Mouse (Mus musculus): ENCODE measurements around the gene Slc26a5. TPM values are rescaled to one million over a fixed set of nuclear protein-coding genes. Genes with fewer than 3 reads are reported as not detected.
A peak's percentile ranks its signal among the peaks of the same experiment; 100 is the strongest.

Gene Slc26a5
- polyA plus RNA-seq, 1 experiment: not detected

DNA sequence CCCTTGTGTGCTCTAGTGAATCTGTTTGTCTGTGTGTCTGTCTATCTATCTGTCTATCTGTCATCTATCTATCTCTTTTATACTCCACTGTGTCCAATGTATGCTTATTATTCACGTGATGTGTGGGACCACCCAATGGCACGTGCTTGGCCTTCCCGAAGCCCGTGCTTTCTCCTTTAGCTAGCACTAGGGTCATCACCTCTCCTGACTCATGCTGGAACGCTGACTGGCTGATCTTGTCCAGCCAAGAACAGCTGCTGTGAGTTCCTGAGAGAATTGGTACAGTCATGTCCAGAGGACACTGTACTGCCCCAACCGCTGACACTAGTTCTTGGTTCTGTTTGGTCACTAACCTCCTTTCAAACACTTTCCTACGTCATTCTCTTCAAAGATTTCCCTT is 6.8 kb downstream of the Slc26a5 start:
- H3K27ac ChIP-seq (ENCODE audit: insufficient read depth, low read length): no peak overlapping the region
- H3K27me3 ChIP-seq (ENCODE audit: control insufficient read depth, insufficient read depth, low read length, poor library complexity, severe bottlenecking): no peaks in the 10 kb centered on the region
- H3K4me1 ChIP-seq (ENCODE audit: control insufficient read depth, insufficient read depth, low read length): no peaks in the 10 kb centered on the region
- no peaks in the 10 kb centered on the region for H3K36me3 ChIP-seq (ENCODE audit: control insufficient read depth, insufficient read depth, low read length, poor library complexity, severe bottlenecking)
- H3K4me3 ChIP-seq (ENCODE audit: low read depth, low read length): no peak overlapping the region
- TF ChIP-seq EP300 (IDR thresholded peaks at IDR 0.05; ENCODE audit: insufficient read depth, low read depth, low read length): no peak
- TF ChIP-seq POLR2A (IDR thresholded peaks at IDR 0.05; ENCODE audit: insufficient read depth, low read length): no peak
- TF ChIP-seq CTCF (IDR thresholded peaks at IDR 0.05; ENCODE audit: low read depth, low read length): no peak
- no peaks in the 10 kb centered on the region for H3K9me3 ChIP-seq (replicated peaks; ENCODE audit: control insufficient read depth, insufficient read depth, low read length, poor library complexity, severe bottlenecking)
- H3K9ac ChIP-seq (ENCODE audit: low read depth, poor library complexity, severe bottlenecking): no peak overlapping the region

DNA sequence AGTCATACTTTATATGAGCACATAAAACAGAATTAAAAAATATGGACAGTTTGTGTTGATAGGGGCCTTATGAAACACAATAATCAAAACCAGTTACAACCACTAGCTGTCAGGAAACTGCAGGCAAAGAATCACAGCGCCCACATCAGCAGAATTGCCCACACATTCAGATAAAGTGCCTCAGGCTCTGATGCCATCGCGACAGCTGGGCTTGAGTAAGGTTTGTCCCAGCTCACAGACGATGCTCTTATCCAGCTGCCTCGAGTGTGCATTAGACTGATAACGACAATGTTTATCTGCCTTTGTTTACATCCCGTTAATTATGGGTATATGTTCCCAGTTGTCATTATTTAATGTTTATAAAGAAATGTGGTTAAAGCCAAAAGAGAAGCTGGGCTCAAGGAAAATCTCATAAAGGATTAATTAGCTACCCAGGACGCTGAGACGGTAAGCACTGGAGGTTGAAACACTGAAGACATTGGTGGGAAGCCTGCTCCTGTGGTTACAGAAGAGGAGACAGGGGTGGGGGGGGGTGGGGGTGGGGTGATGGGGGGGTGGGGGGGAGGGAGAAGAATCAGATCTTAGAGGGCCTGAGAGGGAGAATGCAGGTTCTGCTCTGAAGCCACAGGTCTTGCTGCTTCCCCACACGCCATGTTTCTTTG is 13.6 kb downstream of the Slc26a5 start:
- Histone ChIP-seq H3K4me1 (ENCODE audit: control insufficient read depth, insufficient read depth, low read length) (no peaks in the 10 kb centered on the region), H3K9me3 (replicated peaks; ENCODE audit: control insufficient read depth, insufficient read depth, low read length, poor library complexity, severe bottlenecking) (no peaks in the 10 kb centered on the region), H3K4me3 (ENCODE audit: low read depth, low read length) (no peak overlapping the region), H3K27ac (ENCODE audit: insufficient read depth, low read length) (no peak overlapping the region), H3K27me3 (ENCODE audit: control insufficient read depth, insufficient read depth, low read length, poor library complexity, severe bottlenecking) (no peaks in the 10 kb centered on the region), H3K9ac (ENCODE audit: low read depth, poor library complexity, severe bottlenecking) (no peak overlapping the region), H3K36me3 (ENCODE audit: control insufficient read depth, insufficient read depth, low read length, poor library complexity, severe bottlenecking) (no peaks in the 10 kb centered on the region)
- TF ChIP-seq POLR2A (IDR thresholded peaks at IDR 0.05; ENCODE audit: insufficient read depth, low read length) (no peak), EP300 (IDR thresholded peaks at IDR 0.05; ENCODE audit: insufficient read depth, low read depth, low read length) (no peak), CTCF (IDR thresholded peaks at IDR 0.05; ENCODE audit: low read depth, low read length) (no peak)

DNA sequence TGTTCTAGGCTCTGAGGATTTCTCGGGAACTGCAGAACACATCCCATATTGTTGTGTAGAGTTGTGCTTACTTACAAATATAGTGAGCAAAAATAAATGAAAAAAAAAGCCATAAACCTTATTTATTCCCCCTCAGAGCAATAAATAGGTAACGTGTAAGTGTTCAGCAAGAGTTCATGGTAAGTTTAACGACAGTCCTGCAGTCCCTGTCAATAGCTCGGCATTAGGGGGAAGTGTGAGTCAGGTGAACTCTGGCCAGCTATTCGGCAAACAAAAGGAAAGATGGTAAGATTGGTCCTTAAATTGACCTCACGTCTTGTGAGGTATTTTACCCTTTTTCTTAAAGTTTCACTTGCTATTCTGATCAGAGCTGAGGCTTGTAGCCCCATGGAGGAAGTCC is 18.0 kb downstream of the Slc26a5 start:
- Histone ChIP-seq H3K9ac (ENCODE audit: low read depth, poor library complexity, severe bottlenecking) (no peak overlapping the region), H3K27me3 (ENCODE audit: control insufficient read depth, insufficient read depth, low read length, poor library complexity, severe bottlenecking) (no peaks in the 10 kb centered on the region), H3K36me3 (ENCODE audit: control insufficient read depth, insufficient read depth, low read length, poor library complexity, severe bottlenecking) (no peaks in the 10 kb centered on the region), H3K4me3 (ENCODE audit: low read depth, low read length) (no peak overlapping the region), H3K27ac (ENCODE audit: insufficient read depth, low read length) (no peak overlapping the region), H3K4me1 (ENCODE audit: control insufficient read depth, insufficient read depth, low read length) (no peaks in the 10 kb centered on the region), H3K9me3 (replicated peaks; ENCODE audit: control insufficient read depth, insufficient read depth, low read length, poor library complexity, severe bottlenecking) (no peaks in the 10 kb centered on the region)
- no peak for TF ChIP-seq POLR2A (IDR thresholded peaks at IDR 0.05; ENCODE audit: insufficient read depth, low read length)
- TF ChIP-seq CTCF (IDR thresholded peaks at IDR 0.05; ENCODE audit: low read depth, low read length): no peak
- TF ChIP-seq EP300 (IDR thresholded peaks at IDR 0.05; ENCODE audit: insufficient read depth, low read depth, low read length): no peak

DNA sequence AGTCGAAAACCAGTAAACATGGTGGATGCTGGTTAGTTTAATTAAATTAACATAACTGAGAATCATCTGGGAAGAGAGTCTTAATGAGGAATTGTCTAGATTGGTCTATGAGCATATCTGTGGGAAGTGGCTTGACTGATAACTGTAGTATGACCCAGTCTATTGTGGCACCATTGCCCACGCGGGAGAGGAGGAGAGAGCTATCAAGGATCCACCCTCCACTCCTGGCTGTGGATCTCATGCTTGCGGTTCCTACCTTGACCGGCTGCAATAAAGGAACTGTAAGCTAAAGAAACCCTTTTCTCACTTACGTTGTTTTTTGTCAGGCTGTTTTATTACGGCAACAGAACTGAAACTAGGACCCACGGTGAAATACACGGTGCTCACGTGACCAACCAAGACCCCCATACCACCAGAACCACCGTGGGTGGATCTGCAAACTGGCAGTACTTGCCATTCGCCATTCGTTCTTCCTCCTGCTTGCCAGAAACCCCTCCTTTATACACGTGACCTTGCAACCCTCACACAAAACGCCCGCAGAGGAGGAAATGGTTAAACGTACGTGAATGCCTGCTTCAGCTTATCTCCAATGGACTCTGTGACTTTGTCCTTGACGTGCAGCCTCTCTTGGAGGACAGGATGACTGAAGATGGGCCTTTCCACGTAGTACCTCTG is 18.7 kb downstream of the Slc26a5 start:
- no peaks in the 10 kb centered on the region for H3K9me3 ChIP-seq (replicated peaks; ENCODE audit: control insufficient read depth, insufficient read depth, low read length, poor library complexity, severe bottlenecking)
- no peak overlapping the region for H3K4me3 ChIP-seq (ENCODE audit: low read depth, low read length)
- no peaks in the 10 kb centered on the region for H3K36me3 ChIP-seq (ENCODE audit: control insufficient read depth, insufficient read depth, low read length, poor library complexity, severe bottlenecking)
- H3K27me3 ChIP-seq (ENCODE audit: control insufficient read depth, insufficient read depth, low read length, poor library complexity, severe bottlenecking): no peaks in the 10 kb centered on the region
- H3K4me1 ChIP-seq (ENCODE audit: control insufficient read depth, insufficient read depth, low read length): no peaks in the 10 kb centered on the region
- no peak overlapping the region for H3K27ac ChIP-seq (ENCODE audit: insufficient read depth, low read length)
- no peak overlapping the region for H3K9ac ChIP-seq (ENCODE audit: low read depth, poor library complexity, severe bottlenecking)
- TF ChIP-seq POLR2A (IDR thresholded peaks at IDR 0.05; ENCODE audit: insufficient read depth, low read length) (no peak), CTCF (IDR thresholded peaks at IDR 0.05; ENCODE audit: low read depth, low read length) (no peak), EP300 (IDR thresholded peaks at IDR 0.05; ENCODE audit: insufficient read depth, low read depth, low read length) (no peak)

DNA sequence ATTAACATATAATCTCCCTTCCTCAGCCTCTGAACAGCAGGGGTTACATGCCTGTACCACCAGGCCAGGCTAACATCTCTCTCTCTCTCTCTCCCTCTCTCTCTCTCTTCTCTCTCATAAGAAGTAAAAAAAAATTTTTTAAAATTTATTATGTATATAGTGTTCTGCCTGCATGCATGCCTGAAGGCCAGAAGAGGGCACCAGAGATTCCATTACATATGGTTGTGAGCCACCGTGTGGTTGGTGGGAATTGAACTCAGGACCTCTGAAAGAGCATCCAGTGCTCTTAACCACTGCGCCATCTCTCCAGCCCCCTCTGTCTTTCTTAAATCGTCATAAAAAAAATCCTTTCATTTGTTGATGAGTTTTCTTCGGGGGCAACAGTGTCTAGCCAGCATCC is 20.7 kb downstream of the Slc26a5 start:
- H3K4me1 ChIP-seq (ENCODE audit: control insufficient read depth, insufficient read depth, low read length): no peaks in the 10 kb centered on the region
- H3K9me3 ChIP-seq (replicated peaks; ENCODE audit: control insufficient read depth, insufficient read depth, low read length, poor library complexity, severe bottlenecking): no peaks in the 10 kb centered on the region
- H3K4me3 ChIP-seq (ENCODE audit: low read depth, low read length): no peak overlapping the region
- no peaks in the 10 kb centered on the region for H3K27me3 ChIP-seq (ENCODE audit: control insufficient read depth, insufficient read depth, low read length, poor library complexity, severe bottlenecking)
- H3K27ac ChIP-seq (ENCODE audit: insufficient read depth, low read length): no peak overlapping the region
- no peaks in the 10 kb centered on the region for H3K36me3 ChIP-seq (ENCODE audit: control insufficient read depth, insufficient read depth, low read length, poor library complexity, severe bottlenecking)
- TF ChIP-seq POLR2A (IDR thresholded peaks at IDR 0.05; ENCODE audit: insufficient read depth, low read length) (no peak), EP300 (IDR thresholded peaks at IDR 0.05; ENCODE audit: insufficient read depth, low read depth, low read length) (no peak), CTCF (IDR thresholded peaks at IDR 0.05; ENCODE audit: low read depth, low read length) (peak; percentile 33)
- no peak overlapping the region for H3K9ac ChIP-seq (ENCODE audit: low read depth, poor library complexity, severe bottlenecking)

DNA sequence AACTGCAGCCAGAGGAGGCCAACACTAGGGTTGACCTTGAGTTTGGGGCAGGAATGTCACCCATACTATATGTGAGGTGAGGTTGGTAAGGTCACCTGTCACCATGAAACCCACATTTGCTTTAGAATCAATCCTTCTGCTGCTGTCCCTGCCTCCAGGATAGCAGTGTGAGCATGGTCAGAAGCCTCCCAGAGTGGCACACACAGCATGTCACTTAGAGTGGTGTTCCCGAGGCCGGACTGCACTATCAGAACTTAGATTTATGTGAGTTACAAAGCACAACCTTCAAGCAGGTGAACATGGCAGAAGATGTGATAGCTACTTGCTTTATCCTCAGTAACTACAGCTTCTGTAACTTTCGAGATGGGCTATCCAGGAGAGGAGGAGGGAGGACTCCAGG is 33.6 kb downstream of the Slc26a5 start:
- no peak overlapping the region for H3K4me3 ChIP-seq (ENCODE audit: low read depth, low read length)
- TF ChIP-seq CTCF (IDR thresholded peaks at IDR 0.05; ENCODE audit: low read depth, low read length): no peak
- TF ChIP-seq POLR2A (IDR thresholded peaks at IDR 0.05; ENCODE audit: insufficient read depth, low read length): no peak
- no peak for TF ChIP-seq EP300 (IDR thresholded peaks at IDR 0.05; ENCODE audit: insufficient read depth, low read depth, low read length)

More for the DNA sequence above, 33.6 kb downstream of the Slc26a5 start:
- H3K36me3 ChIP-seq (ENCODE audit: control insufficient read depth, insufficient read depth, low read length, poor library complexity, severe bottlenecking): no peaks in the 10 kb centered on the region
- H3K27me3 ChIP-seq (ENCODE audit: control insufficient read depth, insufficient read depth, low read length, poor library complexity, severe bottlenecking): no peaks in the 10 kb centered on the region
- no peak overlapping the region for H3K9ac ChIP-seq (ENCODE audit: low read depth, poor library complexity, severe bottlenecking)
- H3K27ac ChIP-seq (ENCODE audit: insufficient read depth, low read length): no peak overlapping the region
- H3K4me1 ChIP-seq (ENCODE audit: control insufficient read depth, insufficient read depth, low read length): no peaks in the 10 kb centered on the region
- no peaks in the 10 kb centered on the region for H3K9me3 ChIP-seq (replicated peaks; ENCODE audit: control insufficient read depth, insufficient read depth, low read length, poor library complexity, severe bottlenecking)
